Mouse (Mus musculus) spleen, postnatal 4 days (tissue): Measurements from ENCODE around the gene Degs2.
"Not testable (repeated sequence)": the region's sequence is repeated elsewhere in the genome, so short reads cannot be mapped to it uniquely, and the experiment has no call there.

Experiments
- DNase-seq, 2 experiments: peaks; one replicate each; pipeline ENCODE4 v3.0.0; 2022; ENCODE audit warnings: low spot score in 2 of 2

The Degs2 gene

DNA sequence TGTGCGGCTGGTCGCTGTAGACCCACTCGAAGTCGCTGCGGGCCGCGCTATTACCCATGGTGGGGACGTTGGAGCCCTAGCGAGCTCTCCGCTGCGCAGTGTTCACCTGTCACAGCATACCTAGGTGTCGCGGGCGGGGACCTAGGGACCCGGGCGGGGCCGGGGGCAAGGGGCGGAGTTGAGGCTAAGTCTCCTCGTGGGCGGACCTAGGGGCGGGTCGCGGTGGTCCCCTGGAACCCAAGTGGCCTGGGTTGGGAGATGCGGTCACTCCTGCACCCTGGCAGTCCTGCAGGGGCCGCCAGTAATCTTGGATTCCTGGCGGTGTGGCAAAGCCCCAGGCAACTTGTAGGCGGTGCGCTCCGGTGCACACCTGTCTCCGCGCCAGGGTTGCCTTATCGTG lies at the start of gene Degs2:
Gene Degs2, minus strand, starts transcription at position 131 of the 400 bp plus-strand sequence.
- no peak for DNase-seq

DNA sequence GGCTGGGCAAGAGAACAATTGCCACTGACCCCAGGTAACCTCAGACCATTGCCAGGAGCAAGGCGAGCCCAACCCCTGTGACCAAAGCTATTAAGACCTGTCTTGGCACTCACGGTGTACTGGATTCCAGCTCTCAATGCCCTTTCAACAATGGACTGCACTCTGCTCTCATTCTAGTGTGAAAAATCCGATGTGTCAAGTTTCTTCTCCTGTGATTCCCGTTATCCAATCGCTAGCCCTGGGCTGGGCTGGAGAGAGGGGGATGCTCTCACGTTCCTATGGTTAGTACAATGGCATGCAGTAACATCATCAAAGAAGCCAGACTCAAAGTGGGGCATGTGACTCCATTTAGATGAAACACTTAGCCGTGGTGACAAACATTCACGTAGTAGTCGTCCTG lies 49.7 kb upstream of the Degs2 start:
- no peak for DNase-seq

DNA sequence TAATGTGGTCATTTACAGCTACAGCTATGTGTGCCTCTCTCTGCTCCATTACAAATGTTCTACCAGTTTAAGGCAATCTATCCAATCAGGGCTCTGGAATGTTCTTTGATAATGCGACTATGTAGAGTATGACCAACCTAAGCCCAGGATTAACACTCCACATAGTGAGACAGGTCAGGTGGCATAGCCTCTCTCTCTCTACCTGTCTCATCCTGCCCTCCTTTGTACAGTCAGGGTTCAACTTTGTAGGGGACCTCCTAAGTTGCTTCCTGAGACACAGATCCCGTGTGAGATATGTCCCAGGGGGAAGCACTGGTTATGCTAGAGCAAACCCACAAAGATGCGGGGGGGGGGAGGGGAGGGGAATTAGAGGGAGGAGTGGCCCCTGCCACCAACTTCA lies 48.1 kb upstream of the Degs2 start:
- no peak for DNase-seq

DNA sequence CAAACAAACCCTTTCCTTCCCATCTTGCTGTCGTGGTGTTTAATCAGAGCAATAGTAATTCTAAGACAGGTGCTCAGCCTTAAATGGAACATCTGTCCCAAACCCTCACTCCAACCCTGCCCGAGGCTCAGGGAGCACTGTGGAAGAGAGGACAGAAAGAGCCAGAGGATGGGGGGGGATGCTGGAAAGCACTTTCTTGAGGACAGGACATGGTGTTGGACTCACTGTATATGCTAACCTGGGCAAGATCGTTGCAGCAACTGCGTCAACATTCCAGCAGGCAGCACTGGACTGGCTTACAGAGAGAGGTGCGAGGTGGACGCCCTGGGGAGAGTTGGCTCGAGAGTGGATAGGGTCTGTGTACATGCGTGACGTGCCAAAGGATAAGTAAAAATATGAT lies 47.3 kb upstream of the Degs2 start:
- DNase-seq = no peak

DNA sequence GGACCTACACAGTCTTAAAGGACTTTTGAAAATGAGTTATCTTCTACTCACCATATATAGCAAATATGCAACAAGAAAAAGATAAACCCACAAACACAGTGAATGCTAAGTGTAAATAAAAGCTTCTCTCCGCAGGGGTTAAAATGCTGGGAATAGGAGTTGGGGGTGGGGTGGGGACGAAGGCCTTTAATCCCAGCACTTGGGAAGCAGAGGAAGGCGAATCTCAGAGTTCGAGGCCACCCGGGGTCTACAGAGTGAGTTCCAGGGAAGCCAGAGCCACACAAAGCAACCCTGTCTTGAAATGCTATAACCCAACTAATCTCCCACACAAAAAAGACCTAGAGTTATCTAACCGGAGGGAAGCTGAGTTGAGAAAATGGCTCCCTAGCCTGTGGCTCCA lies 46.9 kb upstream of the Degs2 start:
- DNase-seq = no peak

DNA sequence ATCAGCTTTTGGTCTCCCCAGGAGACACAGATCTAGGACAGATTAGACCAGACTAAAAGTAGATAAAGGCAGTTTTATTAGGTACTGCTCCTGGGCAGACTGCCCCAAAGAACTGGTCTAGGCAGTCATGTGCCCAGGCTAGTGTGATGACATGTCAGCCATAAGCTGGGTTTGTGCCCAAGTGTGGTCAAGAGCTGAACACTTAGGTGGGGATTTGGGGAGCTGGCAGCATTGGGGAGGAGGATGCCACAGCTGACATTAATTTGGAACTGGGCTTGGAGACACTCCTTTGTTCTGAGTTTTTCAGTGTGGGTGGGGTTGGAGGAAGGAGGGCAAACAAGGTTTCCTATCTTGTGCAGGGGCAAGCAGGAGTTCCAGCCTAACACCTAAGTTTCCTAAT lies 43.9 kb upstream of the Degs2 start:
- no peak for DNase-seq

DNA sequence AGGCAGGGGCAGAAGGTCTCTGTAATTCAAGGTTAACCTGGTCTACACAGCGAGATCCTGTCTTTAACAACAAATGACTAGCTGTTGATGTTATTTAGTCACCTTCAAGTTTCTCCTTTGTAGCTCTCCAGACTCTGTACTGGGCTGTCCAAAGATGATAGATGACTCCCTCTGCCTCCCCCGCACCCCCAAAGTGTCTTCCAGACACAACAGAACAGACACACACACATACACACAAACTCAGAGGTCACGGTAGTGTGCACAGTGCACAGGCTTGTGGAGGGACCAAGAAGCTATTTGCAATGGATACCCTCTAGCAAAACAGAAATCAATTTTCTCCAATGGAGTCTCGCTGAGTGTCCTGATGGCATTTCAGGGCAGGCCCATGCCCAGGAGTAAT lies 40.1 kb upstream of the Degs2 start:
- no peak for DNase-seq

DNA sequence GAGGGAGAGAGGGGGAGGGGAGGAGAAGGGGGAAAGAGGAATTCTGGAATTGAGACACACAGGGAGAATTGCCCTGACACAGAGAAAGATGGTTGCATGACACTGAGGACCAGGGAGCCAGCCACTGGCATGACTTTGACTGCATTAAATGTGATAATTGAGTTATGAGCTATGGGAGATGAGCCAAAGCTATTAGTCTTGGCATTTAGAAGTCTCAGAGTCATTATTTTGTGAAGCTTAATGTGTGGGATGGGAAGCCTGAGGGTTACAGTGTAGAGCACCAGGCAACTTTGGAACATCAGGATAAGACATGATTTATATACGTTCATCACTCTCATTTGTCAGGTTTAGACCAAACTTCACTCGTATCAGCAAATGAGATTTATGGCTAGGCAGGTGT lies 39.4 kb upstream of the Degs2 start:
- DNase-seq = no peak

DNA sequence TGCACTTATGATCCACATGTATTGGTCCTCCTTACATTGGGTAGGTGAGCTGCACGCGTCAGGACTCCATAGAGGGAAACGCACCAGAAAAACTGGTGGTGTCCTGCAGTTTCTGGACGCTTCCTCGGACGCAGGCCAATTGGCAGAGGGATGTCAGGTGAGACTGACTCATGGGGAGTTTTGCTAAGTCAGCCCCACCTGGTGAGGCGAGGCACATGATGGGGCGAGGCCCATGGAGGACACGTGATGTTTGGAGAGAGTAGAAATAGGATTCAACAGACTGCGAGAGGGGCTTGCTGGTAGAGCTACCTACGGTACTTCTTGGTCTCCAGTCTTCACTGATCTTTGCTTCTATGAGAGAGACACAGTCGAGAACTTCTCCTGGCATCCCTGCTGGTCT lies 36.6 kb upstream of the Degs2 start:
- no peak for DNase-seq

DNA sequence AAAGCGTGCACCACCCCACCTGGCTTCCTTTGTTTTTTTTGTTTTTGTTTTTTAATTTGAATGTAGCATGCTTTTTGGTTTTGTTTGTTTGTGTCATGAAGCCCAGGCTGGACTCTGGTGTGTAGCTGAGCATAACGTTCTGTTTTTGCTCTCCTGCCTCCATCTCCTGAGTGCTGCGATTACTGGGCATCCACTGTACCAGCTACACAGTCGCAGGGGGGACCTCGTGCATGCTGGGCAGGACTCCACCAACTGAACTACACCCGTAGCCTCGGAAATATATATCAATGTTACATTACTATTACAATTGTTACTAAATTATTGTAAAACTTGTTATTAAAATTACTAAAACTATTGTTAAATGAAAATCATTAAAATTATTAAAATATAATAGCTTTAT lies 35.7 kb upstream of the Degs2 start:
- no peak for DNase-seq

DNA sequence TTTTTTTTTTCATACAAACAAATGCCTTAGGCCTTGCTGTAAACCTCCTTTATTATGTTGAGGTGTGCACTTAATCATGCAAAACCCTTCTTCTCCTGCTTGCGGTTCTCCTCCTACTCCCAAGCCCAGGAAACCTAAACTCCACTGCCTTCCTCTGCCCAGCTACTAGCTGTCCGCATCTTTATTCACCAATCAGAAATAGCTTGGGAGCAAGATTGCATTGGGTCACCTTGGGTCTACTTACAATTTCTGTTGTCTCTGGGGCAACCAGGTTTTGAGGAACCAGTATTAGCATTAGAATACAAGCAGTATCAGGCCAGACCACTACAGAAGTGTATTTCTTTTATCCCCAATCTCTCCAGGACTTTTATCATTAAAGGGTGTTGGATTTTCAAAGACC lies 32.3 kb upstream of the Degs2 start:
- DNase-seq = no peak

DNA sequence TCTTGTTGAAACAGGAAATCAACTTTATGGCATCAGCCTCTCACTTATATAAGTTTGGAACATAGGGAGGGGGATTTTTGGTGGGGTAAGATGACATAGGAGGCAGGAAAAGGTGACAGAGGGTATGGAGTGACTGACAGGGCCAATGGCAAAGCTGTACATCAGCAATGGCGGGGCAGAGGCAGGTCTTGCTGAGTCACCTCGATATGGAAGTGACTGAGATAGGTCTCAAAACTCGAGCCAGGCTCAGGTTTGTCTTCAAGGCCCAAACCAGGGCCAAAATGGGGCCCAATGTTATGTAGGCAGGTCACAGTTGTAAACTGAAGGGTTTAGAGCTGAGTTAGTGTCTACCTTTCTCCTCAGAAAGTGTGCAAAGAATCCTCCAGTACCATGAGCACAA lies 21.7 kb upstream of the Degs2 start:
- DNase-seq = peak in 1 of 2 experiments; percentile 43

DNA sequence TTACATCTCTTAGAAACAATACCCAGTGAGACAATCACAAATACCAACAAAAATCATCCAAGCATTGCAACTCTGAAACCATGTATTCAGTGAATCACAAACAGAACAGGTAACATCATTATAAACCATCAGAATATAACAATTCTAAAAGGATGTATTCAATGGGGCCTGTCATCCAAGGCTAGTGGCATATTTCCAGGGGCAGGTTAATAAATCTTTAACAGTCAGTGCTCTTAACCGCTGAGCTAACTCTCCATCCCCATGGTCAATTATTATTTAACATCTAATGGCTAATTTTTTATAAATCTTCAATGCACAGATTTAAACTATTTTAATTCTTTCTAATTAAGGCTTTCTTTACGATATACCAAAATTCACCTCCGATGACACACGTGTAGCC lies 20.3 kb upstream of the Degs2 start:
- DNase-seq = no peak

DNA sequence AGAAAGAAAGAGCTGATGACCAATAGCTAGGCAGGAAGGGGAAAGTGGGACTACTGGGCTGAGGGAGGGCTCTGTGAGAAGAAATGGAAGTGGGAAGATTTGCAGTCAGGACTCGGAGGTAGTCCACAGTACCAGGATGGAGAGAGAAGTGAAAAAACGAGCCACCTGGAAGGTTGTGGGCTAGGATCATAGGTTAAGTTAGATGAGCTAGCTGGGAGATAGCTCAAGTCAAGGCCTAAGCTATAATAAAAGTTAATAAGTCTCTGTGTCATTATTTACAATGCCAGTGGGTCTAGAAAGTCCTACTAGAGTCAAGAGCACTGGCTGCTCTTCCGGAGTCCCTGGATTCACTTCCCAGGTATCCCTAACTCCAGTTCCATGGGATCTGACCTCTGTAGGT lies 16.4 kb upstream of the Degs2 start:
- DNase-seq = no peak

DNA sequence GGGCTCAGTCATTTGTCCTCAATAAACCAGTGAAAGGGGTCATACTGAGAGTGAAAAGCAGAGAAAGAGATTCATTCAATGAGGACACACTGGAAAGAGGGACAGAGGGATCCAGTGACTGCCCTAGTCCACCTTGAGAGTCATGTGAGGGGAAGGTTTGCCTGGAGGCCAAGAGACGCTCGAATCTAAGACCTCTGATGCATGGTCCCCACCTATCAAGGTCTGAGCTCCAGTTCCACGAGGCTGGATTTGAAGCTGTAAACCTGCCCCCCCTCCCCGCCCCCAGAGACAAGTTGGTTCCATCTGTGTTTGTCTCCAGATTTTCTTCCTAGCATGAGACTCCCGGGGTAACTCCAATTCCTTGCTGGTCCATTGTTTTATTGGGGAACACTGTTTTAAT lies 13.7 kb upstream of the Degs2 start:
- DNase-seq = no peak

DNA sequence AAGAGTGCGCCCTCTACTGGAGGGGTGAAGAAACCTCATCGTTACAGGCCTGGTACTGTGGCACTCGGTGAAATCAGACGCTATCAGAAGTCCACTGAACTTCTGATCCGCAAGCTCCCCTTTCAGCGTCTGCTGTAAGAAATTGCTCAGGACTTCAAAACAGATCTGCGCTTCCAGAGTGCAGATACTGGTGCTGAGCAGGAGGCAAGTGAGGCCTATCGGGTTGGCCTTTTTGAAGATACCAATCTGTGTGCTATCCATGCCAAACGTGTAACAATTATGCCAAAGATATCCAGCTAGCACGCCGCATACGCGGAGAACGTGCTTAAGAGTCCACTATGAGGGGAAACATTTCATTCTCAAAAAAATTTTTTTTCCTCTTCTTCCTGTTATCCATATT lies 11.9 kb upstream of the Degs2 start:
- not testable (repeated sequence) for DNase-seq

DNA sequence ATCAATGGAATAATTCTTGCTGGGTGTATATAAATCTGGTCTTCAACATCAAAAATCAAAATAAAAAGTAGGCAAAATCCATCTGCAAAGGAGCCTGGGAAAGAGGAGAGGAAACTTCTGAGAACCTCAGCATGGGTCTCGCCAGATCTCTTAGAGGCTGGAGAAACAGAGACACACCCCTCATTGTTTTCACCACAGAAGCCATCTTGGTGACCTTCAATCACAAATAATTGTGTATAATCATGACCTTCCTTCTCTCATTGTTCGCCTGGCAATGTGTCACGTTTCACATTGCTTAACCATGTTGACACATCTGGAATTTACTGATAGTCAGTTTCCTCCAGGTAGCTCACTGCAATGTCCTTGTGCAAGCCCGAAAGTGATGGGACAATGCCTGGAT lies 10.4 kb upstream of the Degs2 start:
- no peak for DNase-seq

DNA sequence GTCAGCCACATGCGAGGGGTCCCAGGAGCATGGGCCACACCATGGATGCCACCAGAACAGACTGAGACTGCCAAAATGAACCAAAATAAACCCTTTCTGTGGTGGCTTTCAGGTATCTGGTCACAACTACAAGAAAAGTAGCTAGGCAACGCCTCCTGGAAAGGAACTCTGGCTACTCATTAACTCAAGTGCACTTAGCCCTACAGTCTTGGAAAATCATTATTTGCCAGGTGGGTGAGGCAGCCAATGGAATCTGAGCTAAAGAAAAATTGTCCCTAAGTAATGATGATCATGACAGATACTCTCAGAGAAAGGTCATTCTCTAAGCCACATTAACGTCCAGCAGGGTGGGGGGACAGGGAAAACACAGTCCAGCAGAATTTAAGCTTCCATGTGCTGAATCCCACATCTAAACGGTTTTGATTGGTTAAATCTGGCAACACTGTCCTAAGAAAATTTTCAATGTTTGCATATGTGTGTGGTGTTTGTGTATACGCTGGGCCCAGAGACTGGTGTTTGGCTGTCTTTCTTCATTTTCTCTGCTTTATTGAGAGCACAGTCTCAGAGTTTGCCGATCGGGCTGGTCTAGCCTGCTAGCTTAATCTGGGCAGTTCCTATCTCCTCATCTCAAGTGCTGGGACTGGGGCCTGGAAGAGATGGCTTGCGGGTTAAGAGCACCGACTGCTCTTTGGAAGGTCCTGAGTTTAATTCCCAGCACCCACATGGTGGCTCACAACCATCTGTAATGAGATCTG lies 8.9 kb upstream of the Degs2 start:
- DNase-seq = no peak

DNA sequence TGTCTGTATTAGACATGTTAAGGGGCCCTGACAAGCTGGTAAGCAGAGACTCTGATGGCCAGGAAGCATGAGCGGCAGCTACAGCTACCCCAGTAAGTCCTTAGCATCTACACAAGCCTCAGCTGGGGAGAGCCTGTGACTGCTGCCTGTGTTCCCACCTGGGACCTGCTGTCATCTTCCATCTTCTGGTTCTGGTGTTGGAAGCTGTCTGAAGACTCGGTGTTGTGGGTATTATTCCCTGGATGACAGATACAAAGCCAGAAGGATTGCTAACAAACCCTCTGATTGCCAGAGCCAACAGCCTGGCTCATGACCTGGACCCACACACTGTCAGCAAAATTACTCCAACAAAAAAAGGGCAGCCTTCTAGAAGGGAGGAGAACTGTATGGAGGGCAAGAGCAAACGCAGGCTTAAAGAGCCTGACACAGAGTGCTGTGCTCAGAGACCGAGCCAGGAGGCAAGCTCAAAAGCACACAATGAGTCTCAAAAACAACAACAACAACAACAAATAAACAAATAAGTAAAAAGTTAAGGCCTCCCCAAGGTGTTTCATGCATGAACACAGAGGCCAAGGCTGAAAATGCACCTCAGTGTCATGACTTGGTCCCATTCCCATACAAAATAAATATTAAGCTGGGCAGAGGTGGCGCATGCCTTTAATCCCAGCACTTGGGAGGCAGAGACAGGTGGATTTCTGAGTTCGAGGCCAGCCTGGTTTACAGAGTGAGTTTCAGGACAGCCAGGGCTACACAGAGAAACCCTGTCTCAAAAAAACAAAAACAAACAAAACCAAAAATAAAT lies 8.1 kb upstream of the Degs2 start:
- no peak for DNase-seq

DNA sequence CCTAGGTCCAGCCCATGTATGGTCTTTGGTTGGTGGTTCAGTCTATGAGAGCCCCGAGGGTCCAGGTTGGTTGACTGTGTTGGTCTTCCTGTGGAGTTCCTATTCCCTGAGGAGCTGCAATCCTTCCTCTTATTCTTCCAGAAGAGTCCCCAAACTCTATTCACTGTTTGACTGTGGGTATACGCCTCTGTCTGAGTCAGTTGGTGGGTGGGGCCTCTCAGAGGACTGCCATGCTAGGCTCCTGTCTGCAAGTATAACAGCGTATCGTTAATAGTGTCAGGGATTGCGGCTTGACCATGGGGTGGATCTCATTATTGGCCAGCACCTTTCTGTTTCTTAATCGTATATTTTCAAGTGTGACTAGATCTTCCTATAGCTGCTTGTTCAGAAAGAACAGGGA lies 7.3 kb upstream of the Degs2 start:
- DNase-seq = no peak

DNA sequence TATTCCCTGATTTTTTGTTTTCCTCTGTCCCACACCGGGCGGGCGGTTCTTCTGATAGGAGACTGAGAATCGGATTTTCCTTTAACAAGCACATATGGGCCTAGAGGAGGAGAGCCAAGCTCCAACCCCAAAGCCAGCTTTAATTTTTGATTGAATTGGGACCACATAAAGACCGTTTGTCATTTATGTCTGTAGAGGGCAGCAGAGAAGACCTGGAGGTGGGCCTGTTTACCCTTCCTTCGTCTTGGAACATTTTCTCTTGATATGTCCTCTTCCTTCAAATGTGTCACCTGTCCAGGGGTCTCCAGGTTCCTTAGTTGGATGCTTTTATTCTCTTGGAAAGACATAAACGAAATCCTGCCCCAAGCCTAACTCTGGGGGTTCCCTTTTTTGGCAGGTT lies 4.0 kb upstream of the Degs2 start:
- no peak for DNase-seq

DNA sequence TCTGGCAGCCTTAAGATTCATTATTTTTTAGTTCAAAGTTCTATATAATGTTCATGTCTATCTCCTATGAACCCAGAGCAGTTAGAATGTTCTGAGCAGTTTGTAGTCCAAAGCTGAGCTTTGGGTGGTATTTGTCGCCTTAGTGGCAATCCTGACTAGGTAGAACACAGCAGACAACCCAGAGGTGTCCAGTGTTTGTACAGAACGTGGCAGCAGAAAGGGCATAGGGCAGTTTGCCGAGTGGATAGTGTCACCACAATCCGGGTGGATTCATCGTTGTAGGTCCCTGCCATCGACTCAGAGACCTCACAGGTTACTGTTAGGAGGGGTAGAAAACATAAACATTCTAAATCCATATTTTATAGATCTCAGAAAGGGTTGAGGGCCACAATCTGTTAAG lies 3.4 kb upstream of the Degs2 start:
- DNase-seq = no peak

DNA sequence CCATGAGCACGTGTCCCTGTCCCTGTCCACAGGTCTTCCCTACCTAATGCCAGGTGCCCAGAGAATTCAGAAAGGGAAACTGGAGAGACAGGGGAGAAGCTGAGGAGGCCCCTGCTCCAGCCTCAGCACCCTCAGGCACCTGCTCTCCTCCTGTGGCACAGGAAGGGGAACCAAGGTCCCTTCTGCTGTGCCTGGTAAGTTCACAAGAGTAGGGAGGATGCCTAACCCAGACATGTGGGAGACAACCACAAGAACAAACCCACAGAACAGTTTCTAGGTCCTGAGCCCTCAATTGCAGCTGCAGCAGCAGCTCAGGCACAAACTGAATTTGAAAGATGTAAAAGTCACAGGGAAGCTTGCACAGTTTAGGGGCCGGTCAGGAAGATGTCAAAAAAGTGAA lies 894 bp downstream of the Degs2 start:
- DNase-seq = no peak

DNA sequence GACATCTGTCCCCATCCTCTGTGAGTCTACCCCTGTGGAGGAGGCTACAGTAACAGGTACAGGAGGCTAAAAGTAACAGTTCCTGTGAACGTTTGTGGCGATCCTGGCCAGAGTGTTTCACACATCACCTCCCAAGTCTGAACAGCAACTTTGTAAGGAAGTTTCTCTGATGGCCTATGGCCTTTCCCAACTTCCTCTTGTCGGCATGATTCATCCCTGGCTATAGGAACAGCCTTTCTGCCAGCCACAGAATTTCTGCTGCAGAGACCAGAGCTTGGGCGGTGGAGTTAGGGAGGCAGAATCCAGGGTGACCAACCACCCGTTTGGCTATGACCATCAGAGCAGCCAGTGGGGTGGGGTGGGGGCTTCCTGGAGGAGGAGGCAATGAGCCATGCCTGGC lies 2.1 kb downstream of the Degs2 start:
- no peak for DNase-seq
